Mouse (Mus musculus) bone marrow macrophage, adult 2 months (primary cell): ENCODE measurements around the gene Cldn7.

Source experiments
- CTCF ChIP-seq: IDR thresholded peaks from 2 replicates; pipeline ENCODE4 v1.5.1; 2012; ENCODE audit warnings: low read depth, mild to moderate bottlenecking, low read length, moderate library complexity
- POLR2A ChIP-seq: IDR thresholded peaks from 2 replicates; pipeline ENCODE4 v1.6.1; 2012; ENCODE audit warnings: mild to moderate bottlenecking, low read depth, low read length, borderline replicate concordance

DNA sequence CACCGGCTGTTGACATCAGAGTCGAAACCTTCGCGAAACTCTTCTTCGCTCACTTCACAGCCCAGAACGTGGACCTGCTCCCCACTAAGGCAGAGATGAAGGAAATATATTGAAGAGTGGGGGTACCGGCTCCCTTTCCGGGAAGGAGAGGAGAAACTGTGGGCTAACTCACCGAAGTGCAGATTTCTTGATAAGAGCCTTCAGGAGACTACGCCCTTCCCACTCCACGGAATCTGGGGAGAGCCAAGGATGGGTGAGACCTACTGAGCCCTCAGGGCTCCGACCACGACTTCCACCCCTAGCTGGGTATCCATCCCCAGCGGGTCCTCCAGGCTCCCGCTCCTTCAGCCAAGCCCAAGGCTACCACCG lies 15.2 kb downstream of the Cldn7 start:
- TF ChIP-seq CTCF (no peak), POLR2A (no peak)
